ENCODE assay signal across 8 mouse cellular contexts in the genomic region with DNA sequence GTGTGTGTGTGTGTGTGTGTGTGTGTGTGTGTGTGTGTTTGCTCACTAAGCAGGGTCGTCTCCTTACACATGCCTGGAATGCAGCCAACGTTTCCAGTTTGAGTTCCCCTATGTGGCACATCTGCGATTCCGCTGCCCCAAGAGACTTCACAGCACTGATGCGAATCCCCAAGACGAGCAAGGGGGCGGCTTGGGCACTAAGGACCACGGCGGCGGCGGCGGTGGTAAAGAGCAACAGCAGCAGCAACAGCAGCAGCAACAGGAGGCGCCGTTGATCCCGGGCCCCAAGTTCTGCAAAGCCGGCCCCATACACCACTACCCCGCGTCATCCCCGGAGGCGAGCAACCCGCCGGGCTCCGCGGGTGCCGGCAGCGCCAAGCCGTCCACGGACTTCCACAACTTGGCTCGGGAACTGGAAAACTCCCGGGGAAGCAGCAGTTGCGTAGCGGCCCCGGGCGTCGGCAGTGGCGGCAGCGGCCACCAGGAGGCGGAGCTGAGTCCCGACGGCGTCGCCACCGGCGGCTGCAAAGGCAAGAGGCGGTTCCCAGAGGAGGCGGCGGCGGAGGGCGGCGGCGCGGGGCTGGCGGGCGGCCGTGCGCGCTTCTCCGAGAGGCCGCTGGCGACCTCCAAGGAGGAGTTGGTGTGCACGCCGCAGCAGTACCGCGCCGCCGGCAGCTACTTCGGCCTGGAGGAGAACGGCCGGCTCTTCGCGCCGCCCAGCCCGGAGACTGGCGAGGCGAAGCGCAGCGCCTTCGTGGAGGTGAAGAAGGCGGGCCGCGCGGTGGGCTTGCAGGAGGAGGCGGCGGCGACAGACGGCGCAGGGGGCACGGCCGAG. TPM values are rescaled to one million over a fixed set of nuclear protein-coding genes. Genes with fewer than 3 reads are reported as not detected.
DNase-seq lines count a peak whose midpoint lies in the region.

No protein-coding gene starts in this region.

- H3K4me1 ChIP-seq in midbrain, embryonic 10.5 days: peaks cover 65% of the 10 kb centered on the region

- intact Hi-C loops in gastrocnemius, postnatal 14 days (cut with DNase I; ENCODE audit: low total_unique reads): loop anchor here (5.0 kb wide), 1 partner anchor 142 kb away; the partner anchor contains the start of gene Cfap299
- intact Hi-C loops in left cerebral cortex, postnatal 4 days (cut with DNase I): loop anchor here (10.0 kb wide), 3 partner anchors 540 to 1060 kb away; no protein-coding TSS in a partner anchor

- peak; percentile 81 to 94 for DNase-seq in adrenal gland, adult (ENCODE audit: inconsistent age in 2 of 2, low spot score in 1 of 2)
- DNase-seq in cerebellum, postnatal 36 days: peak; percentile 86 to 88
- DNase-seq in gastrocnemius, postnatal 14 days: peak; percentile 89
- DNase-seq in induced T-regulatory cell, adult 2 months (ENCODE audit: low read depth): peak; percentile 81
- DNase-seq in left cerebral cortex, postnatal 4 days: peak; percentile 89
- DNase-seq in midbrain, embryonic 10.5 days (ENCODE audit: low spot score): peak; percentile 91
- peak; percentile 90 for DNase-seq in right cerebral cortex, postnatal 4 days
- DNase-seq in urinary bladder, postnatal 4 days (ENCODE audit: low spot score in 2 of 2): peak; percentile 79 to 88

- peak overlapping the region; percentile 77 for H3K27ac ChIP-seq in midbrain, embryonic 10.5 days (replicated peaks)

- H3K4me3 ChIP-seq in midbrain, embryonic 10.5 days: peak overlapping the region; percentile 64

- WGBS in midbrain, embryonic 10.5 days: under 1% methylated on average over 89 of the region's 89 CpGs

- peaks cover 100% of the 10 kb centered on the region for H3K27me3 ChIP-seq in midbrain, embryonic 10.5 days (ENCODE audit: low read depth, poor library complexity, severe bottlenecking)

- no peaks in the 10 kb centered on the region for H3K36me3 ChIP-seq in midbrain, embryonic 10.5 days

- H3K9me3 ChIP-seq in midbrain, embryonic 10.5 days (replicated peaks): no peaks in the 10 kb centered on the region

RNA-seq across cellular contexts. Expression of gene Prdm8, which starts 18.2 kb away (rescaled TPM):
- total RNA-seq in gastrocnemius, postnatal 14 days (2021): 1 to 10 TPM in 1 of 2 experiments, under 1 TPM in 1; 0.80 to 1.1 TPM
- total RNA-seq in left cerebral cortex, postnatal 4 days (2021): 10 to 100 TPM; 60.6 to 64.9 TPM
- 0.22 and 0.35 TPM in 2 replicates for polyA plus RNA-seq in midbrain, embryonic 10.5 days (2016; fragmentation: Nextera tagmentation; extraction: Ambion mirVana)

Comparison
In these comparisons a context has a peak if more than half of its experiments do, and no peak if none do; other contexts are left out.
1. Peak in every context shown above with its lines: DNase-seq, H3K4me3 ChIP-seq and H3K27ac ChIP-seq.
2. RNA of gene Prdm8, which starts 18.2 kb away (total RNA-seq): 60.6 to 64.9 TPM in left cerebral cortex, postnatal 4 days; 0.80 to 1.1 TPM in gastrocnemius, postnatal 14 days; every median in the first group is over 10 times any median in the second.